Mouse (Mus musculus) 3T3-L1 (cell line): ENCODE measurements around the gene Serpina10.
A peak's percentile ranks its signal among the peaks of the same experiment; 100 is the strongest.
"Not testable (repeated sequence)": the region's sequence is repeated elsewhere in the genome, so short reads cannot be mapped to it uniquely, and the experiment has no call there.

Experiments
- DNase-seq: peaks from one replicate; pipeline ENCODE4 v3.0.0-alpha.2; 2015; ENCODE audit warnings: low read depth, low spot score

Gene Serpina10

DNA sequence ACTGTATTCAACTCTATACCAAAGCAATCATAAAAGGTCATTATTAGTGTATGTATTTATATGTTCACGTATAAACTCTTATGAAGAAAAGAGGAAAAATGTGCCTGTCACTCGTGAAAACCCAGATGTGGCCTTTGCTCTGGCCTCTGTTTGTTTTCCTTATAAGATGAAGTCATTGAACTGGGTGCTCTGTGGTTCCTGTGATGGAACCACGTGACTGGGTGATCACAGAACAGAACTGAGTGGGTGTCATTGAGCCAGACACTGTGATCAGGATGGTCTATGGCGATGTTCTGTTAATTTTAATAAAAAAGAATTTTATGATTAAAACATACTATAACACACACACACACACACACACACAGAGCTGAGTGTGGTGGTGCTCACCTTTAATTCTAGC is 15.5 kb downstream of the Serpina10 start:
- DNase-seq = no peak

DNA sequence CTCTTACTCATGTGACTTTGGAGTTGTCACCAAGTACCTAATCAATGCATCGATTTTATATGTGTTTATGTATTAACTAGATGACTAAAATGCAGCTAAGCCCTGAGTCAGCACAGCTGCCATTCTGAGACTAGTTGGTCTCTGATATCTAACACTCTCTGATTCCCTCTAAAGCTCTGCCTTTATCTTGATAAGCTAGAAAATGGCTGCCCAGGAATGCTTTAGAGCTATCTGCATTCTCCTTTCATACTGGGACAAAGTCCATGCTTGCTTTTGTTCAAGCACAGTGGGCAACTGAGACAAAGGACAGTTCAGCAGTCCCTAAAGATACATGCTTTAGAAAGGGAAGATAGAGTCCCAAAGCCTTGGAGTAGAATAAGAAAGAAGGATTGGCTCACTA is 16.1 kb downstream of the Serpina10 start:
- no peak for DNase-seq

DNA sequence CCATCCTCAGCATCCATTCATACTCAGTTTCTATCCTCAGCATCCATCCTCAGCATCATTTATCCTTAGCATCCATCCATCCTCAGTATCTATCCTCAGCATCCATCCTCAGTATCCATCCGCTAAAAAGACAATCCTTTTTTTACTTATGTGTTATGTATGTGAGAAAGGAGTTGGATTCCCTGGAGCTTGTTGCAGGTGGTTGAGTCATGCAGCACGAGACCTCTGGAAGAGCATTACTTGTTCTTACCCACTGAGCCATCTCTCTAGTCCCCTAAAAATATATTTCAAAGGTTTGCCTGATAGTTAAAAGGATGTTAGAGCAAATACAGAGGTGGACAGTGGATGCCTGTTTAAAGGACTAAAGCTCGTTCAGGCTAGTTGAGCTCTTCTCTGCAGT is 29.4 kb downstream of the Serpina10 start:
- DNase-seq = no peak

DNA sequence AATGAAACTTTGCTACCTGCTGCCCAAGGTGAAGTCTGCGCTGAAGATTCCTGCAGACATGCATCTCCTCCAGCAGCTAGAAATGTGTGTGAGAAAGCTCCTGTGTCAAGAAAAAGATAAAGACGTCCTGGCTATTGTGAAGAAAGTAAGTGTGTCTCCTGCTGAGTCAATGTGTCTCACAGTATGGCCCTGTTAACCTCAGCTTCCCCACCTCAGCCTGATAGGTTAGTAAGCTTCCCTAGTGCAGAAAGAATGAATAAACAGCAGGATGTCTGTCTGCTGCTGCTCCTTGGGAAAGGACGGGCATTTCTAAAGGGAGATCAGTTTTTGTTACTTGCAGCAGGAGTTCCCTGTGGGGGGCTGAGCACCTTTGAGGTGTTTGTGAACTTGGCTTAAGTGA is 30.9 kb downstream of the Serpina10 start:
- no peak for DNase-seq

DNA sequence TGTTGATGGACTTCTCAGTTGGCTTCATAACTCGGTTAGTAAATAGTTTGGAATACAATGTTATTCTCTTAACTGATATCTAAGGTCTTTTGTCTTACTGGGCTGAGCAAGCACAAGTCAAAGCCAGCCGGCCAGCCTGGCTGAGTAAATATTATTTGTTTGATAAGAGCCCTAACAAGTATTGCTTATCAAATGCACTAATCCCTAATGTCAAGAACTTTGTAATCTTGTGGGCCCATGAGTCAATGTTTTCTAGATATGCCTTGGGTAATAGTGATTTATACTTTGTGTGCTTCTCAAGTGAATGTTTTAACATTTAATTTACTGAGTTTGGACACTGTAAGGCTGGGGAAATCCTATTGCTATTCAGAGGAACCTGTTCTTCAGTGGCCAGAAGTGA is 32.8 kb downstream of the Serpina10 start:
- no peak for DNase-seq

DNA sequence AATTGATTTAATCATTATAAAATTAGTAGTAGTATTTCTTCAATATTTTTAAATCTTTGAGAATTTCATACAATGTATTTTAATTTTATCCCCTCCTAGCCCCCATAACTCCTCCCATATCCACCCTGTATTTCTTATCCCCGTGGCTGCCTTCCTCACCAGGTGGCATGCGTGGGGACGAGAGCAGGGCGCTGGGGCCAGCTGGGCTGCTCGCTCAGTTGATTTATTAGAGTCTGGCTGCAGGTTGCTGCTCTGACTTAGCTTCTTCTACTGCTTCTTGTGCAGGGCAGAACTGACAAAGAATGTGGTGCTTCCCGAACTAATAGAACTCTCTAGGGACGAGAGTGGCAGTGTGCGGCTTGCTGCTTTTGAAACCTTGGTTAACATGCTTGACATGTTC is 47.5 kb downstream of the Serpina10 start:
- DNase-seq = no peak

DNA sequence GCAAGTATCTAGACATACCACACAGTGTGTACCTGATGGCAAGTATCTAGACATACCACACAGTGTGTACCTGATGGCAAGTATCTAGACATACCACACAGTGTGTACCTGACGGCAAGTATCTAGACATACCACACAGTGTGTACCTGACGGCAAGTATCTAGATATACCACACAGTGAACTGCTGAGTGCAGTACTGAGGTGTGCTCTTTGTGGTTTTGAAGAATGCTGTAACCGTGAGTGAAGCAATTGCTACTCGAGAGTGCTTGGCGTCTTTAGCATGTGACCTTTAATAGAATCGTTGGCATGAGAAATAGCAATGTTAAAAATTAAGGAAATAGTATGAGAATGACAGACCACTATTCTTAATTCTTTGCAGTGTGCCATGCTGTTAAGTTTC is 53.1 kb downstream of the Serpina10 start:
- DNase-seq = not testable (repeated sequence)

DNA sequence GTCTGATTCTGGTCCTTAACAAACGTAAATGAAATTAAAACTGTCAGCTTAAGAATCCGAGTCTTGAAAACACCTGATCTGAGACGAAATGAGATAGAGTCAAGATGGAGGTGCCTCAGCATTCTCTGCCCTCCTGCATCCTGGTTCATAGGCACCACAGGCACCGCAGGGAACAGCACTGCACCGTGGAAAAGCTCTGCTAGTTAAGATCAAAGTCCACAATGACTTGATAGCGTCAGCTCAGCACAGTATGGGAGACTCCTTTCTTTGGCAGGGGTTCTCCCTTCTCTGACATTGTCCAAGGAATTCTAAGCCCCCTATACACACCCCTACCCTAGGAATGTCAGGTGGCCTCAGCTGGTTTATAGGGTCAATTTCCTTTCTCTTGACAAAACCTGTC is 61.6 kb downstream of the Serpina10 start:
- DNase-seq = no peak

DNA sequence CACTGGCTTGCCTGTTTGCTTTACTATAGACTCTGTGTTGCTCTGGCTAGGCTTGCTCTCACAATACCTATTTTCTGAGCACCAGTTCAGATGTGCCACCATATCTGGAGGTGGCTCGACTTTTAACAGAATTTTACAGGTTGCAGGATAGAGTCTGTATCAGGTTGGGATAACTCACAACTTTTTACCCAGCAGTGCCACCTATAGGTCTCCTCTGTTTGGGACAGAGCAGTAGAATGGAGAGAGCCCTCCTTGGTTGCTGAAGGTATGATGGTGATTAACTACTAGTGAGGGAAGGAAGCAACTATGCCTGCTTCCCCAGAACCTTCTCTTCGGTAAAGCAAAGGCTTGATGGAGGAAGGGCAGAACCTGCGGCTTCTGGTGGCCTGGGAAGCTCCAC is 64.1 kb downstream of the Serpina10 start:
- DNase-seq = peak; percentile 15

DNA sequence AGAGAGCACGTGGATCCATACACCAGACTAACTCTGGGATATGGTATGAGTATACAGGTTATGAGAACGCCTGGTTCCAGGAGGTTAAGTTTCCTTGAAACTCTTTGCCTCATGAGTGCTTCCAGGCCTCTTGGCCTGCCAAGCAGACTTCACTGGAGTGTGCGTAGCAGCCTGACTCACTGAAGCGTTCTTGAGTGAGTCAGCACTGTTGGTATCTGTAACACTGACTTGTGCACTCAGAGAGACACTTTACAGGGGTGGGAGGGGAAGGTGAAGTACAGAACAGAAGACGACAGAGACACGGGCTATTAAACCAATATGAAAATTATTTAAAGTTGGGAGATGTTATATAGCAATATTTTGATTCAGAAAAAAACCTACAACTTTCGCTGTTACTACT is 66.1 kb downstream of the Serpina10 start:
- DNase-seq = peak; percentile 54
